Mouse (Mus musculus): ENCODE results near the gene Bend7.

Bend7 gene

GRCm38 (mm10) chr2:4717769-4718661 is at the start of gene Bend7:
Bend7 (plus strand) TSS chr2:4717831.
- peak; percentile 5 for DNase-seq

GRCm38 (mm10) chr2:4668626-4669025 is 49.0 kb upstream of the Bend7 start:
- no peak for DNase-seq

GRCm38 (mm10) chr2:4669701-4670100 is 47.9 kb upstream of the Bend7 start:
- DNase-seq: no peak

GRCm38 (mm10) chr2:4671636-4672035 is 46.0 kb upstream of the Bend7 start:
- no peak for DNase-seq

DNA sequence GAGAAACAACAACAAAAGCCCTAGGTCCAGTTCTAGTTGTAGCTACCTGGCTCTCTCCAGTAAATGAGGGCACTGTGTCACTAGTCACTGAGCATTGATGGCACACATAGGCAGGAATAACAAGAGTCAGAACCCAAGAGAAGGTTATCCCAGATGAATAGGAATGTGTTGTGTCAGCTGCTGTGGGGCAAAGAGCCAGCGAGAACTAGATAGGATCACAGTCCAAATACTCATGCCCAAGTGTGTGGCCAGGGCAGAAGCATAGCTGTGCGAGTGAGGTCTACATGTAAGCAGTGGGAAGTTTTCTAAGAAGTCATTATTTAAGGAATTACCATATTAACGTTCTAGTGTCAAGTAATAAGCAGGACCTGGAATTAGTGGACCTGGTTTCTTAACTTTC is 37.7 kb upstream of the Bend7 start:
- DNase-seq: no peak

GRCm38 (mm10) chr2:4711262-4711661 is 6.4 kb upstream of the Bend7 start:
- DNase-seq: no peak

GRCm38 (mm10) chr2:4717081-4717768 is 406 bp upstream of the Bend7 start:
- peak; percentile 4 for DNase-seq

GRCm38 (mm10) chr2:4723088-4723487 is 5.5 kb downstream of the Bend7 start:
- no peak for DNase-seq

- no peak for DNase-seq
Measured at GRCm38 (mm10) chr2:4730161-4730560, 12.5 kb downstream of the Bend7 start.

- no peak for DNase-seq
Measured at GRCm38 (mm10) chr2:4733971-4734370, 16.3 kb downstream of the Bend7 start.

- no peak for DNase-seq
Measured at GRCm38 (mm10) chr2:4736095-4736797, 18.6 kb downstream of the Bend7 start.

DNA sequence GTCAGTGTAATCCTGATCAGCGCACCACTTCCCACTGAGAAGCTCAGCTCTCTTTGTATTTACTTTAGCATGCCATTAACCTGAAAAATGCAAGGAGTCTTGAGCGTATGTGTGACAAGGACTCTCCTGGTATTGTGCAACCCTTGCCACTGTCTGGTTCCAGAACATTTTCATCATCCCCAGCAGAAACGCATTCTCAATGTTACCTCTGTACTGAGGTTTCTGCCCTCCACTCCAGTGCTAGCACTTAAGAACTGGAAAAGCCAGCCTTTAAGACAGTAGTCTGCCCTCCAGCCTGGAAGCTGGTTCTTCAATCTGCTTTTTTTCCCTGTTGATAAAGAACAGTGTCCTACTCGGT is 19.1 kb downstream of the Bend7 start:
- DNase-seq: no peak

DNA sequence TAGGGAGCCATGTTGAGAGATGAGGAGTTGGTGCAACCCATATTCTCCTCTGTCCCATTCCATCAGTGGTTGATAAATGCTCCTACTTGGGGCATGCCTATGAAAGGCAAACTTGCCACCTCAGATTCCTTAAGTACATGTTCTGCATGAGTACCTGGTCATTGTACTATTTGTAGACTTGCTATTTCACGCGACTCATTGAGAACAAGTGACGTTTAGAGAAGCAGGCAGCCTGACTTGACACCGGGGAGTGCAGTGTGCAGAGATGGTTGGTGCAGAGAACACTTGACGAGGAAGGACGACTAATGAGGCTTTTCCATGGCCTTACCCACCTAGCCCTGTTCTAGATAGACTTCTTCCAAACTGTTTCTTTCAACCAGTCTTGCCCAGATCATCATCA is 34.3 kb downstream of the Bend7 start:
- no peak for DNase-seq

DNA sequence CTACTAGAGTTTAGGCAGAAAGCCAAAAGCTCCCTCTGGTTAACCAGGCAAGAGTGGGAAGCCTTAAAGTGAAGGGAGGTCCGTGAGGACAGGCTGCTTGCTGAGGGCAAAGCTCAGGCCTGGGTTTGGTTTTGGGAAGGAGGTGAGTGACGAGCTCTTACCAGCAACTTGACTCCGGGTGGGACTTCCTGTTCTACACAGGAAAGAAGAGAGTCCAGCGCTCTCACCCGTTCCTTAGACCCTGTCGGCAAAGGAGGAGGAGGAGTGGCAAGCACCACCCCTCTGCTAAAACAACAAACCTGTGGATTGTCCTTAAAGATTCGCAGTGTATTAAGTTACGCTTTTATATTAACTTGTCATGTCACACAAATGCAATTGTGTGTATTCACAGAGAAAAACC is 38.1 kb downstream of the Bend7 start:
- no peak for DNase-seq

DNA sequence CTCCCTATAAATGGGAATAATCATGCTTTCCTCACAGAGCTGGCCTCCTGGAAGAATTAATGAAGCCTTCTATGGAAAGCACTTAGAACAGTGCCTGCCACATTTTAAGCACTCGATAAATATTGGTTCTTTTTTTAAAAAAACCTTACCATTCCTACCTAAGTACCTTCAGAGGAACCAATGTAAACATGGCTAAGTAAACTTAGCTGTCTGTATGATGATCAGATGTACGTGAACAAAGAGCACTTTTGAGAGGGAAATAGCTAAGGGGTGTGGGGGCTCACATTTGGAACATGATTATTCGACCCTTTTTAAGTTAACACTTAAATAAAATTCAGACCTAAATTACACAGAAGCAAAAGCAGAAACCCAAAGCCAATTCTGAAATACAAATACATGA is 39.6 kb downstream of the Bend7 start:
- DNase-seq: no peak

- DNase-seq: no peak
Measured at GRCm38 (mm10) chr2:4760741-4761140, 43.1 kb downstream of the Bend7 start.

GRCm38 (mm10) chr2:4761906-4762305 is 44.3 kb downstream of the Bend7 start:
- no peak for DNase-seq

GRCm38 (mm10) chr2:4764071-4764470 is 46.4 kb downstream of the Bend7 start:
- no peak for DNase-seq

GRCm38 (mm10) chr2:4770376-4770775 is 52.7 kb downstream of the Bend7 start:
- no peak for DNase-seq

DNA sequence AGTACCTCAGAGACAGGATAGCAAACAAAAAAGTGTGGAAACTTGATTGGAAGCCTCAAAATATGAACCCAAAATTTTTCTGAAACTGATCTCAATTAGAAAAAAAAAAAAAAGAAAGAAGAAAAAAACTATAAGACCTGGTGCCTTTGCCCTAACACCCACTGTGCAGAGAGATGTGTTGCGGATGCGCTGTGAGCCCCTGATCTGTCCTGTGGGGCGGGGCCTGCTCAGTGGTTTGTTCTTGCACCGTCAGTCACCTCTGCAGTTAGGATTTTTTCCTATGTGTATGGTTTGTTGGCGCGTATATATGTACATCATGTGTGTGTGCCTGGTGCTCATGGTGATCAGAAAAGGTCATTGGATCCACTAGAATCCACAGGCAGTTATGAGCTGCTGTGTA is 56.3 kb downstream of the Bend7 start:
- no peak for DNase-seq

DNA sequence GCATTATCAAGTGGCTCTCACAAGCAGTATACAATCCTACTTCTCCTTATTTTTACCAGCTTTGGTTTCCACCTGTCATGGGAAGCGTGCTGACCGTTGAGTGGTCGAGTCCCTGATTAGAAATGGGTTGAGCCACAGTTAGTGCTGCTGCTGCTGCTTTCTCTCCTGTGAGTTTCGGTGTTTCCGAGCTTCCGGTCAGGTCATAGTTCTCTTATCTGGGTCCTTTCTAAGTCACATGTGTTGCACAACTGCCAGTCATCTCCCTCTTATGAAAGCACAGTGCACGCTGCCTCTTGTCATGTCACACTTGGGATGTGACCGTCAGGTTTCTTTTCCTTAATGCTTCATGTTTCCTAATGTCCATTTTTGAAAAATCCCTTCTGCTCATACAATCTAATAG is 59.7 kb downstream of the Bend7 start:
- no peak for DNase-seq

- no peak for DNase-seq
Measured at GRCm38 (mm10) chr2:4781641-4782040, 64.0 kb downstream of the Bend7 start.

DNA sequence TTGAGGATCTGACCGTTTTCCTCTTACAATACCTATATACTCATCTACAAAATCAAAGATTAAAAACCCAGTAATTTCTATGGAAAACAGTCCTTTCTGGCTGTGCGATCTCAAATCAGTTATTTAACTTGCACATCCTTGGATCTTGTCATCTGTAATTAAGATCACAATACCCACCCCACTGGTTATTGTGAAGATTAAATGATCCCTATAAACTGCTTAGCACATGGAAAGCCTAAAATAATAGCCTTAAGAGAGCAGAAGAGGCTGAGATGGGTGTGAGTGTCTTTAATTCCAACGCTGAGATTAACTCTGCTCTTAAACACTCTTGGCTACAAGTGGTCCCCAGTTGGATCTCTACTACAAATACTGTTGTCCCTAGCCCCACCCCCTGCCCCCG is 64.8 kb downstream of the Bend7 start:
- DNase-seq: no peak
